Mouse (Mus musculus): ENCODE measurements around the gene Aff1. TPM values are rescaled to one million over a fixed set of nuclear protein-coding genes. Genes with fewer than 3 reads are reported as not detected.

The Aff1 gene
- polyA plus RNA-seq, 1 experiment from 2014 or later, result 2.1 TPM

GRCm38 (mm10) chr5:103745635-103746034 lies 53.5 kb downstream of the Aff1 start:
- peaks cover 3% of the 10 kb centered on the region; the same call in 1 of the 2 replicates for H3K4me1 ChIP-seq
- H3K4me2 ChIP-seq, result no peak overlapping the region
- no peaks in the 10 kb centered on the region for H3K36me3 ChIP-seq (replicated peaks)
- ATAC-seq (replicated peaks), result no peak
- H3K9ac ChIP-seq, result no peak overlapping the region
- no peaks in the 10 kb centered on the region for H3K9me3 ChIP-seq
- H3K4me3 ChIP-seq, result no peak overlapping the region
- no peaks in the 10 kb centered on the region for H3K27me3 ChIP-seq (replicated peaks)
- H3K27ac ChIP-seq, result no peak overlapping the region
- WGBS, result 100% methylated on average over 1 of the region's 1 CpGs

GRCm38 (mm10) chr5:103746561-103747085 lies 54.4 kb downstream of the Aff1 start:
- no peak for ATAC-seq (replicated peaks)
- Histone ChIP-seq H3K9me3 (no peaks in the 10 kb centered on the region), H3K4me1 (peaks cover 3% of the 10 kb centered on the region; the same call in 1 of the 2 replicates), H3K4me3 (no peak overlapping the region), H3K4me2 (no peak overlapping the region), H3K27me3 (replicated peaks) (no peaks in the 10 kb centered on the region), H3K9ac (no peak overlapping the region), H3K36me3 (replicated peaks) (no peaks in the 10 kb centered on the region), H3K27ac (no peak overlapping the region)
- WGBS, result 98% methylated on average over 3 of the region's 3 CpGs

GRCm38 (mm10) chr5:103747098-103747497 lies 54.9 kb downstream of the Aff1 start:
- Histone ChIP-seq H3K4me1 (peaks cover 3% of the 10 kb centered on the region; the same call in 1 of the 2 replicates), H3K4me2 (no peak overlapping the region), H3K27ac (no peak overlapping the region), H3K27me3 (replicated peaks) (no peaks in the 10 kb centered on the region; the same call in 1 of the 2 replicates), H3K9me3 (no peaks in the 10 kb centered on the region), H3K9ac (no peak overlapping the region), H3K36me3 (replicated peaks) (no peaks in the 10 kb centered on the region), H3K4me3 (no peak overlapping the region)
- no peak for ATAC-seq (replicated peaks)
- 95% methylated on average over 2 of the region's 2 CpGs for WGBS

DNA sequence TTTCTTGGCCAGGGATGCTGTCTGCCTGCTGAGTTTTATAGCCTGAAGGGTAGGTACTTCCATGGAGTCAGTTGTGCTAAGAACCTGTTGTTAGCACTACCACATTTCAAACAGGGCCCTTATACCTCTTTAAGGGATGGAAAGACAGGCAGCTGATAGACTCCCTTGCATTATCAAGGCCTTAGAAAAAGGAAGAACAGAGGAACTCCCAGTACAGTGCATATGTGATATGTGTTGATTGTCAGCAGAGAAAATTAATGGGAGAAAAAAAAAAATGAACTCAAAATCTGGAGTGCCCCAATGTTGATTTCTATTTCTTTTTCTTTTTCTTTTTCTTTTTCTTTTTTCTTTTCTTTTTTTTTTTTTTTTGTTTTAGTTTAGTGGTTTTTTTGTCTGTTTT lies 56.2 kb downstream of the Aff1 start:
- no peaks in the 10 kb centered on the region; the same call in 1 of the 2 replicates for H3K27me3 ChIP-seq (replicated peaks)
- no peaks in the 10 kb centered on the region for H3K9me3 ChIP-seq
- no peak for ATAC-seq (replicated peaks)
- no peak overlapping the region for H3K4me3 ChIP-seq
- no peak overlapping the region for H3K27ac ChIP-seq
- no peak overlapping the region for H3K4me2 ChIP-seq
- peaks cover 7% of the 10 kb centered on the region; the same call in 1 of the 2 replicates for H3K4me1 ChIP-seq
- H3K9ac ChIP-seq, result no peak overlapping the region
- H3K36me3 ChIP-seq (replicated peaks), result no peaks in the 10 kb centered on the region

DNA sequence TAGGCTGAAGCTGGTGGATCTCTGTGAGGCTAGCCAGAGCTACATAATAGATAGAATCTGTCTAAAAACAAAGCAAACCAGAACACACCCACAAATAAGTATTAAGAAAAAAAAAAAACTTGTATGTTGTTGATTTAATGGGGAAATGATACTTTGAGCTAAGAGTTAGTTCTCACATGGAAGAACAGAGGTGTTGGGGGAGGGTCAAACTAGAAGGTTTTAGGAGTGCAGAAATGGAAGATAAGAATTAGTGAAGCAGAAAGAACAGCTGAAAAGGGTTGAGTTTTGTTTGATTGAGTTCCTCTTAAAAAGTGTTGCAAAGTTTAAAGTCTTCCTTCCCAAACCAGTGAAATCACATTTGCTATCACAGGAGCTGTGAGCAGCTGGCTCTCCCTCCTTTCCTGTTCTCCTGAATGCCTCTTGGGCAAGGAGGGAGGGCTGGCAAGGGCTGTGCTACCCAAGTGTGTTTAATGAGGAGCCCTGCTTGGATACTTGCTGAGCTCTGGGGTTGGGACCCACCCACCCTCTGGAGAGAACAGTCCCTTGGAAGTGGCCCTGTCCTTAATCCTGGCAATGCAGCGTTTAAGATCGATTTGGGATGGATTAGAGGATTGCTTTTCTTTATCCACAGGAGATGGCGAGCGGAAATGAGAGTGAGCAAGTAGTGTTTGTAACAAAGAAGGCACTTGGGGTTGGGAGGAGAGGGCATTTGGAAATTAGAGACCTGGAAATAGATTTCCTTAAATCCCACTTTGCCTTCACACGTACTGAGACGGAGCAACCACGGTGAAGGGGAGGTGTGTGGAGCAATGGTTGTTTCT lies 57.5 kb downstream of the Aff1 start:
- Histone ChIP-seq H3K9me3 (no peaks in the 10 kb centered on the region), H3K9ac (no peak overlapping the region), H3K36me3 (replicated peaks) (no peaks in the 10 kb centered on the region), H3K27ac (no peak overlapping the region), H3K4me2 (no peak overlapping the region), H3K4me3 (no peak overlapping the region), H3K4me1 (peaks cover 16% of the 10 kb centered on the region; the same call in 1 of the 2 replicates), H3K27me3 (replicated peaks) (no peaks in the 10 kb centered on the region; the same call in 1 of the 2 replicates)
- ATAC-seq (replicated peaks), result no peak
- WGBS, result 15% methylated on average over 7 of the region's 7 CpGs

- H3K27ac ChIP-seq, result peak overlapping the region; percentile 80; the same call in 1 of the 2 replicates
- H3K27me3 ChIP-seq (replicated peaks), result peaks cover 13% of the 10 kb centered on the region
- WGBS, result 4% methylated on average over 23 of the region's 23 CpGs
- H3K9me3 ChIP-seq, result no peaks in the 10 kb centered on the region
- peak overlapping the region; percentile 80 for H3K4me2 ChIP-seq
- H3K4me1 ChIP-seq, result peaks cover 21% of the 10 kb centered on the region; the same call in 1 of the 2 replicates
- no peak; the same call in 1 of the 2 replicates for ATAC-seq (replicated peaks)
- H3K9ac ChIP-seq, result no peak overlapping the region
- no peaks in the 10 kb centered on the region for H3K36me3 ChIP-seq (replicated peaks)
- peak overlapping the region; percentile 65 for H3K4me3 ChIP-seq
Measured at GRCm38 (mm10) chr5:103752665-103753510, 60.7 kb downstream of the Aff1 start.

DNA sequence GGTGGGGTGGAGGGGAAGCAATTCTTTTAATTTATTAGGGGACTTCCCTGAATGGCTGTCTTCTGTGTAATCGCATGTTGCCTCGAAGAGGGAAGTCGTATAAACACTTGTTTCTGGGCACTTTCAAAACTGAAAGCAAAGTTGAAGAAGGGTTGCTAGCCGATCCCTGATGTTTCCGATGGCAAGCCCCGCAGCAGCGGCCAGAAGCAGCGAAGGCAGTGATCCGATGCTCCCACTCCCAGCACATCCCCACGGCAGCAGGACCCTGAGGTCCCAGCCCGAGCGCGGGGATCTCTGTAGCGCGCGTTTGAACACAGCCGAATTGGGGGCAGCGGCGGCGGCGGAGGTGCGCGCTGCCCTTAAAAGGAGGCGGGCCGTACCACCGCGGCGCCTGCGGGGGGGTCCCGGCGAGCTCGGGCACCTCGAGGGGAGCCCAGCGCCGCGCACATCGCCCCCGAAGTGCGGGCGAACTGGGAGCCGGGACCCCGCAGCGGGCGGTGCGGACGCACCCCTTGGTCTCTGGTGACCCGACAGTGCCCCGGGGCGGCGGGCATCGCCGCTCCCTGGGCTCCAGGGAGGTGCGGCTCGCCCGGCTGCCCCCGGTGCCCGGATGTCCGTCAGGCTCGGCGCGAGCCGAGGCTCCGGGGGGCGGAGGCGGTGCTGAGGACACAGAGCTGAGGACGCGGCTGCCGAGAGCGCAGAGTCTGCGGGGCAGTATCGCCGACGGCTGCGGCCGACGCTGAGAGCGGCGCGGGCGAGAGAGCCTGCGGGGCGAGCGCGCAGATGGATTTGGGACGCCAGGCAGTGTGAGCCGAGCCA lies 61.5 kb downstream of the Aff1 start:
- under 1% methylated on average over 77 of the region's 86 CpGs for WGBS
- peak; percentile 94 for ATAC-seq (replicated peaks)
- H3K27me3 ChIP-seq (replicated peaks), result peaks cover 13% of the 10 kb centered on the region
- peak overlapping the region; percentile 80 for H3K4me2 ChIP-seq
- peak overlapping the region; percentile 80 for H3K27ac ChIP-seq
- peak overlapping the region; percentile 57 for H3K9ac ChIP-seq
- no peaks in the 10 kb centered on the region for H3K9me3 ChIP-seq
- H3K36me3 ChIP-seq (replicated peaks), result no peaks in the 10 kb centered on the region
- peaks cover 21% of the 10 kb centered on the region; the same call in 1 of the 2 replicates for H3K4me1 ChIP-seq
- H3K4me3 ChIP-seq, result peak overlapping the region; percentile 65

DNA sequence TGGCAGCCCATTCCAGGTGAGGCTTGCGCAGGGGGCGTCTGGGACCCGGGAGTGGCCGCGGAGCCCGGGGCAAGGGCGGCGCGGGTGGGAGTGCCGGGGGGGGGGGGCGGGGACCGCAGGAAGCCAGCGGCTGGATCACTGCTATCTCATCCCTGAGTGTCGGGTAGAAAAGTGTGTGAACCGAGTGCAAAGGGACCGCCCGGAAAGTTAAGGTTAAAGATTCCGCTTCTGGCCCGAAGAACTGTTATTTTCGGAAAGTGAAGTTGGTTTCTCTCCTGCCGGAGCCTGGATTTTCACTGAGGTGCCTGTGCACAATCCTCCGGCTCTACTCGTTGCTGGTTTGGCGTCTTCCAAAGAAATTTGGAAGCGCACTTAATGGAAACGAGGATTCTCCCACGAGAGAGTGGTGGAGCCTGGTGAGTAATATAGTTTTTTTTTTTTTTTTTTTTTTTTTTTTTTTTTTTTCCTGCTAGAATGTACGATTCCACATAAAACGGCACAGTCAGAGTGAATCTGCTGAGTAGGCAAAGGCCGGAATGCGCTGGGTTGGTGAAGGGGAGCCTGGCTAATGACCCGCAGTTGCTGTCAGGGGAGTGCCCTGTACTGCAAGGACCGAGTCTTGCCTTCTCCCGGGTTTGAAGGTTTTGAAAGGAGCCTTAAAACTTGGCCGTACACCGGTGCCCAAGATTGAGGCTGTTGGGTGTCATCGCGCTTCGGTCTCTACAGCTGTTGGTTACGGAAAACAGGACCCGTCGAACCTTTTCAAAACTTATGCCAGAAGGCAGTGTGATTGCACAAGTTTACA lies 62.4 kb downstream of the Aff1 start:
- no peaks in the 10 kb centered on the region for H3K9me3 ChIP-seq
- H3K36me3 ChIP-seq (replicated peaks), result no peaks in the 10 kb centered on the region
- H3K27ac ChIP-seq, result peak overlapping the region; percentile 80
- H3K27me3 ChIP-seq (replicated peaks), result peaks cover 16% of the 10 kb centered on the region
- peak overlapping the region; percentile 65 for H3K4me3 ChIP-seq
- WGBS, result 4% methylated on average over 35 of the region's 42 CpGs
- peak overlapping the region; percentile 80 for H3K4me2 ChIP-seq
- H3K4me1 ChIP-seq, result peaks cover 21% of the 10 kb centered on the region; the same call in 1 of the 2 replicates
- H3K9ac ChIP-seq, result peak overlapping the region; percentile 57
- ATAC-seq (replicated peaks), result no peak

GRCm38 (mm10) chr5:103755135-103755487 lies 62.9 kb downstream of the Aff1 start:
- Histone ChIP-seq H3K27me3 (replicated peaks) (peaks cover 16% of the 10 kb centered on the region), H3K27ac (no peak overlapping the region), H3K9ac (no peak overlapping the region), H3K4me3 (peak overlapping the region; percentile 65; the same call in 1 of the 2 replicates), H3K4me1 (peaks cover 20% of the 10 kb centered on the region), H3K4me2 (peak overlapping the region; percentile 80; the same call in 1 of the 2 replicates), H3K9me3 (no peaks in the 10 kb centered on the region), H3K36me3 (replicated peaks) (no peaks in the 10 kb centered on the region)
- no peak for ATAC-seq (replicated peaks)
- 52% methylated on average over 3 of the region's 3 CpGs for WGBS

DNA sequence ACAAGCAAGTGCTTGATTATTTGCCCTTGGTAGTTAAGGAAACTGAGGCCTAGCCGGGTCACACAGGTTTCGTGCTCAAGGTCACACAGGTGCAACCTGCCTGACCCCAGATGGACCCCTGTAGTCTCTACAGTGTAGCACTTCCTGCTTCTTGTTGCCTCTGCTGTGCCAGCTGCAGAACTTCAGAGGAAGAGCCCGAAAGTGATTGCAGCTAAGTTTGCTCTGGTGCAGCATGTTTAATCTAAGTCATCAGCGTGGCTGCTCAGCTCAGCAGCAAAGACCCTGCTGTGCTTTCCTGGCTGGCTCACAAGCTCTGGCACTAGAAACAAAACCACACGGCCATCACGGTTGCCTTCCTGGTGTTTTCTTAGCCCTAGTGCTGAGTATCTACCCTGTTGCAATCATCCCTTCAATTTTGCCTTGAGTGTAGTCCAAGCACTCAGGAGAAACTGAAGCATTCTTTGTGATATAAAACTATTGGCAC lies 64.1 kb downstream of the Aff1 start:
- Histone ChIP-seq H3K9ac (no peak overlapping the region), H3K4me2 (no peak overlapping the region), H3K36me3 (replicated peaks) (no peaks in the 10 kb centered on the region), H3K27me3 (replicated peaks) (peaks cover 16% of the 10 kb centered on the region), H3K4me1 (peaks cover 29% of the 10 kb centered on the region), H3K27ac (no peak overlapping the region), H3K9me3 (no peaks in the 10 kb centered on the region), H3K4me3 (no peak overlapping the region)
- WGBS, result 70% methylated on average over 6 of the region's 6 CpGs
- no peak for ATAC-seq (replicated peaks)

DNA sequence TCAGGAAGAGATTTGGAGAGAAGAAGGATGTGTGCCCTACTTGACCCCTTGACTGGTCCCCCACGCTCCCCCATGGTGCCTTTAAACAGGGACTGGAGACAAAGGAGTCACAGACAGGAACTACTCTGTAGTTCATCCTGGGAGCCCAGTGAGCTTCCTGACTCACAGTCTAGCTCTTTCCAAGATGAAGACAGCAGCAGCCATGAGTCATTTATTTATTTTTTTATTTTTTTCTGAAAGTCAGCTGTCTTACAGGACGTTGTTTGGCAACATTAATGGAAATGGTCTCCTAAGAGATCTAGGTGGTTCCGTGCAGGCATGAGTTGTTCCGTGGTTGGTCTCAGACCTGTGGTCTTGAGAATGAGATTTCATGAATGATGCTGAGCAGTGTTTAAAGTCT lies 66.3 kb downstream of the Aff1 start:
- no peaks in the 10 kb centered on the region for H3K9me3 ChIP-seq
- H3K4me3 ChIP-seq, result no peak overlapping the region
- H3K36me3 ChIP-seq (replicated peaks), result no peaks in the 10 kb centered on the region
- peaks cover 16% of the 10 kb centered on the region for H3K27me3 ChIP-seq (replicated peaks)
- no peak for ATAC-seq (replicated peaks)
- no peak overlapping the region for H3K9ac ChIP-seq
- no peak overlapping the region for H3K27ac ChIP-seq
- no peak overlapping the region for H3K4me2 ChIP-seq
- H3K4me1 ChIP-seq, result peaks cover 24% of the 10 kb centered on the region
- WGBS, result 71% methylated on average over 4 of the region's 4 CpGs
